Mouse (Mus musculus): ENCODE data around the gene Maml1. TPM values are rescaled to one million over a fixed set of nuclear protein-coding genes. Genes with fewer than 3 reads are reported as not detected.

Gene Maml1
- total RNA-seq, 2 experiments from 2014 or later = 11.5 to 12.9 TPM

GRCm38 (mm10) chr11:50285696-50286095 lies 6.4 kb downstream of the Maml1 start:
- intact Hi-C loops (cut with DNase I) = no loop called here
- DNase-seq (ENCODE audit: low spot score) = no peak

GRCm38 (mm10) chr11:50285263-50285662 lies 6.8 kb downstream of the Maml1 start:
- intact Hi-C loops (cut with DNase I) = no loop called here

GRCm38 (mm10) chr11:50280053-50280452 lies 12.1 kb downstream of the Maml1 start:
- intact Hi-C loops (cut with DNase I) = no loop called here
- DNase-seq (ENCODE audit: low spot score) = no peak

More at GRCm38 (mm10) chr11:50285263-50285662, 6.8 kb downstream of the Maml1 start:
- no peak for DNase-seq (ENCODE audit: low spot score)

GRCm38 (mm10) chr11:50279005-50279404 lies 13.1 kb downstream of the Maml1 start:
- intact Hi-C loops (cut with DNase I) = no loop called here
- no peak for DNase-seq (ENCODE audit: low spot score)

- DNase-seq (ENCODE audit: low spot score) = no peak
- intact Hi-C loops (cut with DNase I) = no loop called here
Measured at GRCm38 (mm10) chr11:50277706-50278105, 14.4 kb downstream of the Maml1 start.

- intact Hi-C loops (cut with DNase I) = no loop called here
Measured at GRCm38 (mm10) chr11:50277025-50277424, 15.1 kb downstream of the Maml1 start.

GRCm38 (mm10) chr11:50275568-50276151 lies 16.5 kb downstream of the Maml1 start:
- intact Hi-C loops (cut with DNase I) = no loop called here
- no peak for DNase-seq (ENCODE audit: low spot score)

More at GRCm38 (mm10) chr11:50277025-50277424, 15.1 kb downstream of the Maml1 start:
- no peak for DNase-seq (ENCODE audit: low spot score)

- intact Hi-C loops (cut with DNase I) = no loop called here
- no peak for DNase-seq (ENCODE audit: low spot score)
Measured at GRCm38 (mm10) chr11:50275077-50275476, 17.0 kb downstream of the Maml1 start.

- intact Hi-C loops (cut with DNase I) = no loop called here
- no peak for DNase-seq (ENCODE audit: low spot score)
Measured at GRCm38 (mm10) chr11:50272819-50273218, 19.3 kb downstream of the Maml1 start.

- no peak for DNase-seq (ENCODE audit: low spot score)
- intact Hi-C loops (cut with DNase I) = loop anchor here (2.0 kb wide), 1 partner anchor 21 kb away; no protein-coding TSS in a partner anchor
Measured at GRCm38 (mm10) chr11:50269885-50270284, 22.2 kb downstream of the Maml1 start.

- DNase-seq (ENCODE audit: low spot score) = no peak
- intact Hi-C loops (cut with DNase I) = no loop called here
Measured at GRCm38 (mm10) chr11:50269163-50269562, 22.9 kb downstream of the Maml1 start.

GRCm38 (mm10) chr11:50266997-50267396 lies 25.1 kb downstream of the Maml1 start:
- intact Hi-C loops (cut with DNase I) = no loop called here
- DNase-seq (ENCODE audit: low spot score) = no peak

- intact Hi-C loops (cut with DNase I) = no loop called here
- no peak for DNase-seq (ENCODE audit: low spot score)
Measured at GRCm38 (mm10) chr11:50265931-50266330, 26.2 kb downstream of the Maml1 start.

- intact Hi-C loops (cut with DNase I) = loop anchor here (5.0 kb wide), 1 partner anchor 36 kb away; no protein-coding TSS in a partner anchor
- no peak for DNase-seq (ENCODE audit: low spot score)
Measured at GRCm38 (mm10) chr11:50263198-50263597, 28.9 kb downstream of the Maml1 start.

- DNase-seq (ENCODE audit: low spot score) = no peak
Measured at GRCm38 (mm10) chr11:50262020-50262419, 30.1 kb downstream of the Maml1 start.

GRCm38 (mm10) chr11:50258310-50258709 lies 33.8 kb downstream of the Maml1 start:
- DNase-seq (ENCODE audit: low spot score) = no peak
- intact Hi-C loops (cut with DNase I) = no loop called here

More at GRCm38 (mm10) chr11:50262020-50262419, 30.1 kb downstream of the Maml1 start:
- intact Hi-C loops (cut with DNase I) = loop anchor here (5.0 kb wide), 1 partner anchor 35 kb away; no protein-coding TSS in a partner anchor

- DNase-seq (ENCODE audit: low spot score) = no peak
- intact Hi-C loops (cut with DNase I) = no loop called here
Measured at GRCm38 (mm10) chr11:50256615-50257014, 35.5 kb downstream of the Maml1 start.

GRCm38 (mm10) chr11:50254010-50254580 lies 38.0 kb downstream of the Maml1 start:
- DNase-seq (ENCODE audit: low spot score) = no peak
- intact Hi-C loops (cut with DNase I) = no loop called here

GRCm38 (mm10) chr11:50253393-50253792 lies 38.7 kb downstream of the Maml1 start:
- no peak for DNase-seq (ENCODE audit: low spot score)
- intact Hi-C loops (cut with DNase I) = no loop called here

- intact Hi-C loops (cut with DNase I) = no loop called here
- DNase-seq (ENCODE audit: low spot score) = no peak
Measured at GRCm38 (mm10) chr11:50252684-50253265, 39.3 kb downstream of the Maml1 start.

GRCm38 (mm10) chr11:50252166-50252565 lies 39.9 kb downstream of the Maml1 start:
- DNase-seq (ENCODE audit: low spot score) = no peak
- intact Hi-C loops (cut with DNase I) = no loop called here

All from heart, postnatal 25 days (tissue).